Mouse (Mus musculus) limb, embryonic 13.5 days (tissue): ENCODE data around the gene Gpt2. TPM values are rescaled to one million over a fixed set of nuclear protein-coding genes. Genes with fewer than 3 reads are reported as not detected.

Experiments used
- ATAC-seq: fragments of 200-750 bp; cut with Nextera tagmentation; 2 replicates; pipeline ENCODE4 v1.8.0; 2017; ENCODE audit warnings: low read depth, moderate number of reproducible peaks, moderate TSS enrichment; ENCODE audit not compliant: low FRiP score
- H3K27ac ChIP-seq: fragments of 300-500 bp; sonication (generic); 2 replicates; pipeline ENCODE4 v1.5.1; 2015; ENCODE audit warnings: inconsistent platforms, mild to moderate bottlenecking, moderate library complexity
- H3K27me3 ChIP-seq: fragments of 300-500 bp; sonication (generic); 2 replicates; pipeline ENCODE4 v1.6.1; 2015; ENCODE audit warnings: mild to moderate bottlenecking, inconsistent platforms
- H3K36me3 ChIP-seq: fragments of 300-500 bp; sonication (generic); 2 replicates; pipeline ENCODE4 v1.6.1; 2015; ENCODE audit warnings: inconsistent platforms, mild to moderate bottlenecking, moderate library complexity
- H3K4me1 ChIP-seq: fragments of 300-500 bp; sonication (generic); 2 replicates; pipeline ENCODE4 v1.6.1; 2015; ENCODE audit warnings: inconsistent platforms
- H3K4me2 ChIP-seq: fragments of 300-500 bp; sonication (generic); replicated peaks from 2 replicates; pipeline ENCODE4 v1.6.1; 2015; ENCODE audit warnings: inconsistent platforms, mild to moderate bottlenecking, moderate library complexity
- H3K4me3 ChIP-seq: fragments of 300-500 bp; sonication (generic); 2 replicates; pipeline ENCODE4 v1.5.1; 2015; ENCODE audit warnings: moderate library complexity, mild to moderate bottlenecking, inconsistent platforms
- H3K9ac ChIP-seq: fragments of 300-500 bp; sonication (generic); 2 replicates; pipeline ENCODE4 v1.6.1; 2015; ENCODE audit warnings: mild to moderate bottlenecking, inconsistent platforms
- H3K9me3 ChIP-seq: fragments of 300-500 bp; sonication (generic); 2 replicates; pipeline ENCODE4 v1.6.1; 2016; ENCODE audit warnings: inconsistent platforms
- WGBS: fragments of 180-500 bp; shearing (Covaris S2); methylation state at CpG from one replicate; pipeline ENCODE4 v1.1.7; 2015; 5-methylcytosine and 5-hydroxymethylcytosine counted together
- polyA plus RNA-seq: library from polyadenylated mRNA; unstranded; fragments of >200 nt; fragmentation: Nextera tagmentation; extraction: Ambion mirVana; gene quantifications from 2 replicates; pipeline ENCODE4 v1.2.1, GENCODE M21; 2015

Gene Gpt2
- polyA plus RNA-seq, 1 experiment from 2014 or later: 43.6 TPM

DNA sequence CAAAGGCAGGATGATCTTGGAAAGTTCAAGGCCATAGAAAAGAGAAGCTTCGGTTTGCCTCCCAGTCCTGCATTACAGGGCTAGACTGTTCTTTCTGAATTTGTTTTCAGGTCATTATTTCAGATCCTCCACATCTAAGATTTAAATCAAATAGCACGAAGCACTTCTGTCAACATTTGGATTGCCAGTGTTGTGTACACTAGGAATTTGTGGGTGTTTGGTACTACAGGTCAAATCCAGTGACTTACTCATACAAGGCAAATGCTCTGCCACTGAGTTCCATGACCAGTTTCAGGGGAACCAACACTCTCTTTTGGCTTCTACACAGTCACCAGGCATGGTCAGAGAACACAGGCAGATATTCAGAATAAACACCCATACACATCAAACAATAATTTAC, 41.1 kb downstream of the Gpt2 start:
- H3K27me3 ChIP-seq: no peaks in the 10 kb centered on the region
- no peak overlapping the region for H3K27ac ChIP-seq
- H3K9ac ChIP-seq: no peak overlapping the region
- H3K9me3 ChIP-seq: no peaks in the 10 kb centered on the region
- 96% methylated on average over 2 of the region's 2 CpGs for WGBS
- no peak overlapping the region for H3K4me3 ChIP-seq
- no peak for ATAC-seq
- no peak overlapping the region for H3K4me2 ChIP-seq
- no peaks in the 10 kb centered on the region for H3K4me1 ChIP-seq
- H3K36me3 ChIP-seq: peaks cover 44% of the 10 kb centered on the region

DNA sequence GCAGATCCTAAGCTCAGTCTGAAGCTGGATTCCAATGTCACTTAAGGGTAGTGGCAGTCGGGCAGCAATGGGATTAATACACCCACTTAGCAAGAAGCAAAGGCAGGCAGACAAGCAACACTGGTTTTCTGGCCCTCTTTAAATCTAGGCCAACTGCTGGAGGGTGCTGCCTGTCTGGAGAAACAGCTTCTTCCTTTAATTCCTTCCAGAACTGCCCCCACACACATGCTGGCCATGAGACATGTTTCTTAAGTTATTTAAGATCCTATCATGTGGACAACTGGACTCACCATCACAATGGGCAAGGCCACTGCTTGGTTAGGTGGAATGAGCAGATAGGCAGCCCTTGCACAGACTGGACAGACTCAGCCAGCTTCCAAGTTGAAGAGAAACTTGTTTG, 41.8 kb downstream of the Gpt2 start:
- Histone ChIP-seq H3K36me3 (peaks cover 50% of the 10 kb centered on the region), H3K27ac (no peak overlapping the region), H3K4me2 (no peak overlapping the region), H3K9me3 (no peaks in the 10 kb centered on the region), H3K4me3 (no peak overlapping the region), H3K4me1 (no peaks in the 10 kb centered on the region), H3K27me3 (no peaks in the 10 kb centered on the region), H3K9ac (no peak overlapping the region)
- 83% methylated on average over 1 of the region's 1 CpGs for WGBS
- no peak for ATAC-seq

DNA sequence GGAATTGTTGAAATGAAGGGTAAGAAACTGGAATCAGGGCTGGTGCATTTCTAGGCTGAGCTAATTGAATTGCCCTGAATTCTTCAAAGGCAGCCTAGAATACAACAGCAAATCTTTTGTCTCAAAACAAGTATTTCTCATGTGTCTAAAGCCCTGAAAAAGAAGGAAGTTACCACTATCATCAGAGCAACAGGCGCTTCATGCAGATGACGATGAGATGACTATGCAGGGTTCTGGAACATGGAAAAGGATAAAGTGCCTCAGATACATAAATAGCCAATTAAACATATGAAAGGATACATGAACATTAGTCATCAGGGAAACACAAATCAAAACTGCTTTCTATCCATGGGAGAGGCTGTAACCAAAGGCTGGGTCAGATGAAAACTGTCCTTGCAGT, 44.0 kb downstream of the Gpt2 start:
- no peak for ATAC-seq
- Histone ChIP-seq H3K4me2 (no peak overlapping the region), H3K9ac (no peak overlapping the region), H3K4me3 (no peak overlapping the region), H3K36me3 (peaks cover 62% of the 10 kb centered on the region), H3K27ac (no peak overlapping the region), H3K27me3 (no peaks in the 10 kb centered on the region), H3K9me3 (no peaks in the 10 kb centered on the region), H3K4me1 (no peaks in the 10 kb centered on the region)
- WGBS: 99% methylated on average over 2 of the region's 2 CpGs

DNA sequence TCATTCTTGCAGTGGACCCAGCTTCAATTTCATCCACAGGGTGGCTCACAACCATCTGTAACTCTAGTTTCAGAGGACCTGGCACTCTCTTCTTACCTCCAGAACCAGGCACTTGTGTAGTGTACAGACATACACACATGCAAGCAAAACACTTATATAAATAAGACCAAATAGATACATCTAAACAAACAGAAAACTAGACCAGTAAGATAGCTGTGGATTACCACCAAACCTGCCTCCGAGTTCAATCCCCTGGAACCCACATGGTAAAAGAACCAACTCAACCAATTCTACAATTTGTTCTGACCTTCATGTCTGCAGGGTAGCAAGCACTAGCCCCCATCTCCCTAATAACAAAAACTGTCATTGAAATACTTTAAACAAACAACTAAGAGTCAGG, 59.6 kb downstream of the Gpt2 start:
- Histone ChIP-seq H3K9me3 (no peaks in the 10 kb centered on the region), H3K27me3 (no peaks in the 10 kb centered on the region), H3K27ac (no peak overlapping the region), H3K4me1 (peaks cover 5% of the 10 kb centered on the region; the same call in 1 of the 2 replicates), H3K36me3 (peaks cover 59% of the 10 kb centered on the region), H3K4me3 (no peak overlapping the region), H3K4me2 (no peak overlapping the region), H3K9ac (no peak overlapping the region)
- 98% methylated on average over 1 of the region's 1 CpGs for WGBS
- ATAC-seq: no peak

DNA sequence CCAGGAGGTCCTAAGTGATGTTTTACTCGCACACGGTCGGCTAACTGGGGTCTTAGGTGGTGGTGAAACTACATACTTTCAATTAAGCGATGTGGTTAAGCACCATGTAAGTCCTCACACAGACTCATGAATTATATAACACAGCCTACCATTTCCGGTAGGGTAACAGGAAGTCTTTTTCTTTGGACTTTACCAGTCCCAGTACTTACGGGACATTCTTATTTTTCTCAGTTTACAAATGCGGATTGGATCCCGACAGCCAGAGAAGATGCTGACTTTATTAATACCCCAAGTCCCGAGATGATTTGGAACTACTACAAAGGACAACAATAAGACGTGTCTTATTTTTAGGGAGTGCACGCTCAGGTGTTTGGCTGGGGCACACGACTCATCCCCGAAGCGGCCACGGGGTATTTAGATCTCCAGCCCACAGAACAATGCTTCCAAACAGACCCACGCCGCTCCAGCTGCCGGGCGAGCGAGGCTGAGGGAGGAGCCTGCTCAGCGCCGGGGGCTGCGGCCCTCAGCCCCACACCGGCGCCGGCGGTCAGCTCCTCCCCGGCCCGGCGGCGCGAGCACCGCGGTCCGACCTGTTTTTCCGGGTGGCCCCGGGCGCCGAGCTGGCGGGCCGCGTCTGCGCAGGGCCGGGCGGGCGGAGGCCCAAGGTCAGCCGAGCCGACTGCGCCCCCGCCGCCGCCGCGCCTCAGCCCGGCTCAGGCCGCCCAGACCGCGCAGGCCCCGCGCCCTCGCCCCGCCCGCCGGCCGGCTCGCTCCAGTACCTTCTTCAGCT, 62.2 kb downstream of the Gpt2 start:
- Histone ChIP-seq H3K4me1 (peaks cover 5% of the 10 kb centered on the region; the same call in 1 of the 2 replicates), H3K27ac (peak overlapping the region; percentile 93), H3K9me3 (no peaks in the 10 kb centered on the region), H3K27me3 (no peaks in the 10 kb centered on the region), H3K36me3 (peaks cover 33% of the 10 kb centered on the region), H3K9ac (peak overlapping the region; percentile 93), H3K4me3 (peak overlapping the region; percentile 91), H3K4me2 (peak overlapping the region; percentile 89)
- WGBS: 1% methylated on average over 54 of the region's 66 CpGs
- ATAC-seq: peak; percentile 91

DNA sequence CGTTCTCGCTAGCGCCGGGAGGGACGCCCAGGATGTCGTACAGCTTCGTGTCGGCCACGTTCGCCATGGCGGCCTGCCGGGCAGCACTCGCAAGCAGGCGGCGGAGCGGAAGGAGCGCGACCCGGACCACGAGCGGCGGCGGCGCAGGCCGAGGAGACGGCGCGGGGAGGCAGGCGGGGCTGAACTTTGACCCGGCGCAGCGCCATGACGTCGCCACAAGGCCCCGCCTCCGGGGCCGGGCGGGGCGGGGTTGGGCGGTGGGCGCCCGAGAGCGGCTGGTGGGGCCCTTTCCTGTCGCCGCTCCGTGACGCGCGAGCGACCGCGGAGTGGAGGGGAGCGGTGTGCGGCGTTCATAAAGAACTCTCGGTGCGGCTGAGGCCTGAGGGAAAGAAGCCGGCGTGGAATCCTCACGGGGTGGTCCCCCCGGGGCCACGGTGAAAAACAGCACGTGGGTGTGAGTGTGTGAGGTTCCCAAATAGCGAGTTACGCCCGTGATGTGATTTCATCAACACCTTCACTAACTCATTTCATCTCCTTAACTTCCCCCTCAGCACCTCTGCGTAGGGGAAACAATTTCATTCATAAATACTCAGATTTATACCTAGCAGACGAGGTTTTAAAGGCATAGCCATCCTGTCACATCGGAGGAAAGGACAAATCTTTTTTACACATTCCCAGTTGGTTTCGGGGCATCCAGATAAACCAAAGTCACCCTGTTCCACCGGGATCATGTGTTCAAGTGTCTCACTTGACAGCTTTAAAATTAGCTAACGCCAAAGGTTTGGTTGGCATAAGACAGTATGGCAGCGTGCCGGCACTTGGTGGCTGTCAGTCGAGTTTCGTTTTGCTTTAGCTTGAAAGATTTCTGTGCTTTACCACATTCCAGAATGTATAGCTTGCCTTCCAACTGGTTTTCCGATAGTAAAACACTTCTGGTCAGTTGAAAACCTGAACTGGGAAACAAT, 63.1 kb downstream of the Gpt2 start, which contains the start of gene Dnaja2:
Dnaja2 (minus strand) TSS at position 164 of the 965 bp plus-strand sequence.
- H3K27me3 ChIP-seq: no peaks in the 10 kb centered on the region
- H3K4me3 ChIP-seq: peak within 1 kb of the TSS; percentile 91
- peak within 1 kb of the TSS; percentile 93 for H3K27ac ChIP-seq
- ATAC-seq: peak; percentile 94
- no peaks in the 10 kb centered on the region for H3K9me3 ChIP-seq
- H3K36me3 ChIP-seq: peaks cover 26% of the 10 kb centered on the region
- under 1% methylated on average over 71 of the region's 77 CpGs for whole genome bisulfite sequencing
- H3K4me2 ChIP-seq: peak within 1 kb of the TSS; percentile 89
- H3K4me1 ChIP-seq: peaks cover 5% of the 10 kb centered on the region; the same call in 1 of the 2 replicates
- peak within 1 kb of the TSS; percentile 93 for H3K9ac ChIP-seq

DNA sequence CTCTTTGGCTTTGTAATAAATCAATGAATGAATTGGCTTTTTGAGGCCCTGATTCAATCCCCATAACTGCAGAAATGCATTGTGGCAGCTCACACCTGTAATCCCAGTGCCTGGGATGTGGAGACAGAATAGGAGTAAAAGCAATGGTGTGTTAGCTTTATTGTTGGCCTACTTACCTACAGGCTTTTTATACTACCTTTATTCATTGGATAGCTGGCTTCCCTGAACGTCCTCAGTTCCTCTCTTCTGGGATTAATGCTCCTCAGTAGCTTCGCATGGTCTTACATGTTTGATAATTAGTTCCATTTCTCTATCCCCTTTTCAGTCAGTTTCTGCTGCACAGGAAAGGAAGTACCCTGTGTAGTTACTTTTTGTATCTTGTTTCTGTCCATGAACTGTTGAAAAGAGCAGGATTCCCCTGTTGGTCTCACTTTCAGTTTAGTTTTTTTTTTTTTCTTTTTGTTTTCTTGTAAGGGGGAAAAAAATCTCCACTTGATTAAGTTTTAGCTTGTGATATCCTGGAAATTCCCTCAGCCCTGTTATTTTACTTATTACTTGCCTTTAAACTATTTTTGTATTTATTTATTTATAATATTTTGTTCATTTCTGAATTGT, 64.7 kb downstream of the Gpt2 start:
- Histone ChIP-seq H3K36me3 (peaks cover 11% of the 10 kb centered on the region), H3K27me3 (no peaks in the 10 kb centered on the region), H3K4me3 (no peak overlapping the region), H3K9ac (no peak overlapping the region), H3K4me1 (peaks cover 5% of the 10 kb centered on the region; the same call in 1 of the 2 replicates), H3K4me2 (no peak overlapping the region), H3K27ac (no peak overlapping the region), H3K9me3 (no peaks in the 10 kb centered on the region)
- ATAC-seq: no peak
- WGBS: 36% methylated on average over 2 of the region's 2 CpGs

DNA sequence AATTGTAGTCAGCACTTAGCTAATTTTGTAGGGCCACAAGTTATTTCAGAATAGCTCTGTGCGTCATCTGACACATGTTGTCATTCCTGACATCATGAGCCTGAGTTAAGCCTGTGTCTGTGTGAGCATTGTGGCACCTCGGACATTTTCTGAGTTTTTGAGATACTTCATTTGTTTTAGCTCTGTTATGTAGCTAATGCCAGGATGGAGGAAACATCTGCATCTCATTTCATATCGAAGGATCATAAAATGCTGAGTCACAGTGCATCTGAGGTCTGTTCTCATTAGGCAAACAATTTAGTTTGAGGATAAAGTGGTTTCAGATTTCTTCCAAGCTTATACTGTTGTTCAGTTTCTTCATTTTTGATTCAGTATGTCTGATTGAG, 65.2 kb downstream of the Gpt2 start:
- no peak for ATAC-seq
- Histone ChIP-seq H3K4me1 (peaks cover 5% of the 10 kb centered on the region; the same call in 1 of the 2 replicates), H3K9ac (no peak overlapping the region), H3K4me3 (no peak overlapping the region), H3K27ac (no peak overlapping the region), H3K4me2 (no peak overlapping the region), H3K27me3 (no peaks in the 10 kb centered on the region), H3K36me3 (peaks cover 6% of the 10 kb centered on the region), H3K9me3 (no peaks in the 10 kb centered on the region)
- 41% methylated on average over 3 of the region's 3 CpGs for WGBS

DNA sequence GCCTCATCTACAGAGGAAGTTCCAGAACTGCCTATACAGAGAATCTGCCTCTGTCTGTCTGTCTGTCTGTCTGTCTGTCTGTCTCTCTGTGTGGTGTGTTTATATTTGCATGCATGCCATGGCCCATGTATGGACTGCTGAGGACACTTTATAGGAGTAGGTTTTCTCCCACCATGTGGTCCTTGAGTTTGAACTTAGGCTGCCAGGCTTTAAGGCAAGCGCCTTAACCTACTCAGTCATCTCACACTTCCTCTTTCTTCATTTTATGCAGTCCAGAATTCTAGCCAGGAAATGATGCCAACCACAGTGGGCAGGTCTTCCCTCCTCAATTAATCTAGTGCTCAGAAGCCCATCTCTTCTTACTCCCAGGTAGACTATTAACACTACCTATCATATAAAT, 66.8 kb downstream of the Gpt2 start:
- WGBS: 85% methylated on average over 1 of the region's 1 CpGs
- H3K4me3 ChIP-seq: no peak overlapping the region
- H3K27me3 ChIP-seq: no peaks in the 10 kb centered on the region
- no peaks in the 10 kb centered on the region for H3K36me3 ChIP-seq
- H3K9ac ChIP-seq: no peak overlapping the region
- H3K4me1 ChIP-seq: peaks cover 3% of the 10 kb centered on the region; the same call in 1 of the 2 replicates
- H3K9me3 ChIP-seq: no peaks in the 10 kb centered on the region
- no peak for ATAC-seq
- H3K4me2 ChIP-seq: no peak overlapping the region
- H3K27ac ChIP-seq: no peak overlapping the region

DNA sequence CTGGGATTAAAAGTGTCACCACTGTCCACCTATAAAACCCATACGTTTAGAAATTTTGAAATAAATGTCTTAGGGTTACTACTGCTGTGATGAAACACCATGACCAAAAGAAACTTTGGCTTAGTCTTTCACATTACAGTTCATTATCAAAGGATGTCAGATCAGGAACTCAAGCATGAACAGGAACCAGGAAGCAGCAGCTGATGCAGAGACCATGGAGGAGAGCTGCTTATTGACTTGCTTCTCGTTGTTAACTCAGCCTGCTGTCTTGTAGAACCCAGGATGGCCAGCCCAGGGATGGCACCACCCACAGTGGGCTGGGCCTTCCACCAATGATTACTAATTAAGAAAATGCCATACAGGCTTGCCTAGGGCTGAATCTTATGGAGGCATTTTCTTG, 67.6 kb downstream of the Gpt2 start:
- 0 out of 2 replicates have a peak, but pooled peaks cover 2% of the 10 kb centered on the region for H3K4me1 ChIP-seq
- H3K27me3 ChIP-seq: no peaks in the 10 kb centered on the region
- H3K9me3 ChIP-seq: no peaks in the 10 kb centered on the region
- no peak overlapping the region for H3K4me2 ChIP-seq
- ATAC-seq: no peak
- no peak overlapping the region for H3K4me3 ChIP-seq
- 55% methylated on average over 2 of the region's 2 CpGs for WGBS
- no peak overlapping the region for H3K27ac ChIP-seq
- H3K36me3 ChIP-seq: no peaks in the 10 kb centered on the region
- no peak overlapping the region for H3K9ac ChIP-seq

DNA sequence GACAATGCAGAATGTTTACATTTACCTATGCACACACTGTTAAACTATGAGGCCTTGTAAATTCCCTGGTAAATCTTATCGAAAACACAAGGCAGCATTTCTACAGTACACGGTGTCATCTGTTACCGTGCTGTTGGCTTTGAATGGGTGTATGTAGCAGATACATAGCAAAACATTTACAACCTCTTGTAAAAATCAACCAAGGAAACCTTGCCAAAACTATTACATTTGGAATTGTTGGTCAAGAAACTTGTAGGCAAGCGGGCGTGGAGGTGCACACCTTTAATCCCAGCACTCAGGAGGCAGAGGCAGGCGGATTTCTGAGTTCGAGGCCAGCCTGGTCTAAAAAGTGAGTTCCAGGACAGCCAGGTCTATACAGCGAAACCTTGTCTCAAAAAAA, 71.0 kb downstream of the Gpt2 start:
- H3K4me1 ChIP-seq: no peaks in the 10 kb centered on the region
- H3K27me3 ChIP-seq: no peaks in the 10 kb centered on the region
- no peaks in the 10 kb centered on the region for H3K9me3 ChIP-seq
- 85% methylated on average over 8 of the region's 8 CpGs for WGBS
- H3K27ac ChIP-seq: no peak overlapping the region
- no peak for ATAC-seq
- no peak overlapping the region for H3K9ac ChIP-seq
- H3K4me2 ChIP-seq: no peak overlapping the region
- no peaks in the 10 kb centered on the region for H3K36me3 ChIP-seq
- no peak overlapping the region for H3K4me3 ChIP-seq

DNA sequence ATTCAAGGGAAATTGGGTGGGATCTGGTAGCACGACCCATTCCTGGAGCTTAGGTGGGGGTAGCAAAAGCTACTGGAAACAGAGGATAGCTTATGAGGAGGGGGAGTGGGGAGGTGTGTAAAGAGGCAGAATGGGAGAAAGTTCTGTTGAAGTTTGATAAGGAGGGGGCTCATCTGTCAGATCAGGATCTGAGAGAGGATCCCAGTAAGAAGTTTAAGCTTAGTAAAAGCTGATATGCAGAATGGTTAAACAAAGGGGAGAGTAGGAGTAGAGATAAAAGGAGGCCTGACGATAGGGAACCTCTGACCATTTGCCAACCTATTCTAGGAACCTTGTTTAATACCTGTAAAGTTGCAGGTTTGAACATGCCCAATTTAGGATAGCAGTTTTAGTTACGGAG, 72.8 kb downstream of the Gpt2 start:
- Histone ChIP-seq H3K4me2 (no peak overlapping the region), H3K9ac (no peak overlapping the region), H3K27ac (no peak overlapping the region), H3K9me3 (no peaks in the 10 kb centered on the region), H3K27me3 (no peaks in the 10 kb centered on the region), H3K4me1 (no peaks in the 10 kb centered on the region), H3K4me3 (no peak overlapping the region), H3K36me3 (no peaks in the 10 kb centered on the region)
- 67% methylated on average over 3 of the region's 3 CpGs for WGBS
- ATAC-seq: no peak
